ENCODE assay signal across 15 mouse cellular contexts in the genomic region with DNA sequence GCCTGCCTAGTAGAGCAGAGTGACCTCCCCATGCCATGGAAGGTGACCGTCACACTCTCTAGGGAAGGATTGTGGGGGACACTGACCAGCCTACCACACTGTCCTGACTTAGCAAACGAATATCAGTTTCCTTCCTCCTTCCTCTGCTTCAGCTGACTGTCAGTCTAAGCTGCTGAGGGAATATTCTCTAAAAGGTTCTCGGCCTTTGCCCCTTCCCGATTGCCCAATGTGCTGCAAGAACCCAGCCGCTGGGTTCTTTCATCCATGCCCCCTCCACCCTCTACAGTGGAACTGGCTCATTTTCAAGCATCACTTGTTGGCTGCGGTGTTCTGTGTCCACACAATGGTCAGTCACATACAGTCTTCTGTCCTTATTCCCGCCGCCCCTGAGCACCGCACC.
"Had no signal": no experiment of that assay in that cellular context is flagged by ENCODE, and none has a peak within 500 bp of the region (broad histone marks: within the 10 kb centered on the region; RNA-seq: fewer than 3 reads in every experiment).

No protein-coding gene starts in this region.

- H3K9ac ChIP-seq: kidney, embryonic 15.5 days; limb, embryonic 13.5 days; liver, embryonic 14.5 days had no signal

- DNase-seq: kidney, adult 8-10 months; kidney, postnatal 14 days; kidney, postnatal 4 days; left cerebral cortex, postnatal 4 days; lung, adult 2 months; lung, postnatal 14 days; lung, postnatal 4 days; midbrain, embryonic 14.5 days; thymus, adult 18-20 months; thymus, postnatal 36 days had no signal

- ATAC-seq: intestine, postnatal 0 days had no signal

- H3K4me2 ChIP-seq: kidney, embryonic 15.5 days; limb, embryonic 13.5 days; midbrain, embryonic 11.5 days had no signal

- H3K36me3 ChIP-seq: kidney, embryonic 15.5 days; limb, embryonic 13.5 days had no signal

- H3K9me3 ChIP-seq: kidney, embryonic 15.5 days; limb, embryonic 13.5 days had no signal

- H3K4me3 ChIP-seq: kidney, embryonic 15.5 days; limb, embryonic 13.5 days had no signal

- H3K27me3 ChIP-seq: kidney, embryonic 15.5 days; limb, embryonic 13.5 days had no signal

- H3K27ac ChIP-seq: kidney, embryonic 15.5 days; limb, embryonic 13.5 days; liver, embryonic 14.5 days had no signal
